Mouse (Mus musculus) left cerebral cortex, adult 18-20 months (tissue): ENCODE measurements at regions not wholly inside any gene's neighbourhood (a gene's known extent, or its start where the extent isn't known, plus 50 kb on each side); places are given as distances from the start of the nearest gene placed in this dataset.

ENCODE experiments used
- DNase-seq, 2 experiments: peaks; one replicate each; pipeline ENCODE4 v3.0.0; 2021 to 2022; ENCODE audit warnings: low spot score in 2 of 2, mixed read lengths in 1 of 2

- DNase-seq: no peak
These were observed 86.2 kb upstream of the Rreb1 start for GRCm38 (mm10) chr13:37691855-37692445.

GRCm38 (mm10) chr13:37693617-37694016 is 84.6 kb upstream of the Rreb1 start:
- no peak for DNase-seq

- no peak for DNase-seq
These were observed 73.7 kb upstream of the Rreb1 start for GRCm38 (mm10) chr13:37704475-37704874.

GRCm38 (mm10) chr13:37705482-37705881 is 72.7 kb upstream of the Rreb1 start:
- no peak for DNase-seq

- DNase-seq: no peak
These were observed 67.3 kb upstream of the Rreb1 start for GRCm38 (mm10) chr13:37710913-37711312.

GRCm38 (mm10) chr13:37712908-37713496 is 65.2 kb upstream of the Rreb1 start:
- no peak for DNase-seq

GRCm38 (mm10) chr13:37715058-37715712 is 63.0 kb upstream of the Rreb1 start:
- DNase-seq: no peak

- DNase-seq: no peak
These were observed 62.2 kb upstream of the Rreb1 start for GRCm38 (mm10) chr13:37715770-37716693.

- no peak for DNase-seq
These were observed 60.4 kb upstream of the Rreb1 start for GRCm38 (mm10) chr13:37717793-37718192.

- DNase-seq: no peak
These were observed 59.8 kb upstream of the Rreb1 start for GRCm38 (mm10) chr13:37718364-37718763.
